Mouse (Mus musculus) liver, embryonic 13.5 days (tissue): ENCODE data around the gene Rapgef4. TPM values are rescaled to one million over a fixed set of nuclear protein-coding genes. Genes with fewer than 3 reads are reported as not detected.

Source experiments
- ATAC-seq: fragments of 200-750 bp; cut with Nextera tagmentation; 2 replicates; pipeline ENCODE4 v1.8.0; 2017; ENCODE audit warnings: low read depth, mild to moderate bottlenecking, moderate number of reproducible peaks, moderate library complexity
- DNase-seq: peaks from one replicate; pipeline ENCODE4 v3.0.0; 2022
- H3K27ac ChIP-seq: fragments of 300-500 bp; sonication (generic); 2 replicates; pipeline ENCODE4 v1.5.1; 2015; ENCODE audit warnings: moderate library complexity, mild to moderate bottlenecking, inconsistent platforms
- H3K27me3 ChIP-seq: fragments of 300-500 bp; sonication (generic); 2 replicates; pipeline ENCODE4 v1.6.1; 2015; ENCODE audit warnings: mild to moderate bottlenecking, inconsistent platforms
- H3K36me3 ChIP-seq: fragments of 300-500 bp; sonication (generic); 2 replicates; pipeline ENCODE4 v1.6.1; 2015; ENCODE audit warnings: mild to moderate bottlenecking, inconsistent platforms
- H3K4me1 ChIP-seq: fragments of 300-500 bp; sonication (generic); replicated peaks from 2 replicates; pipeline ENCODE4 v1.6.1; 2015; ENCODE audit warnings: inconsistent platforms
- H3K4me2 ChIP-seq: fragments of 300-500 bp; sonication (generic); 2 replicates; pipeline ENCODE4 v1.6.1; 2015; ENCODE audit warnings: inconsistent platforms, mild to moderate bottlenecking, moderate library complexity
- H3K4me3 ChIP-seq: fragments of 300-500 bp; sonication (generic); replicated peaks from 2 replicates; pipeline ENCODE4 v1.5.1; 2015; ENCODE audit warnings: mild to moderate bottlenecking, inconsistent platforms
- H3K9ac ChIP-seq: fragments of 300-500 bp; sonication (generic); 2 replicates; pipeline ENCODE4 v1.6.1; 2015; ENCODE audit warnings: mild to moderate bottlenecking, inconsistent platforms
- H3K9me3 ChIP-seq: fragments of 300-500 bp; sonication (generic); replicated peaks from 2 replicates; pipeline ENCODE4 v1.6.1; 2016; ENCODE audit warnings: inconsistent platforms
- whole genome bisulfite sequencing: fragments of 180-500 bp; shearing (Covaris S2); methylation state at CpG from one replicate; pipeline ENCODE4 v1.1.7; 2015; ENCODE audit not compliant: insufficient replicate concordance; 5-methylcytosine and 5-hydroxymethylcytosine counted together
- polyA plus RNA-seq: library from polyadenylated mRNA; unstranded; fragments of >200 nt; fragmentation: Nextera tagmentation; extraction: Ambion mirVana; gene quantifications from 2 replicates; pipeline ENCODE4 v1.2.1, GENCODE M21; 2015

Gene Rapgef4
- polyA plus RNA-seq, 1 experiment from 2014 or later = 2.7 TPM

- H3K9me3 ChIP-seq = no peaks in the 10 kb centered on the region
- no peak overlapping the region for H3K27ac ChIP-seq
- 26% methylated on average over 8 of the region's 8 CpGs for WGBS
- no peaks in the 10 kb centered on the region for H3K27me3 ChIP-seq
- no peaks in the 10 kb centered on the region for H3K36me3 ChIP-seq
- 0 out of 2 replicates have a peak, but pooled peaks cover 2% of the 10 kb centered on the region for H3K4me1 ChIP-seq
- no peak for DNase-seq
- no peak for ATAC-seq
- no peak overlapping the region for H3K4me3 ChIP-seq
- no peak overlapping the region for H3K4me2 ChIP-seq
- no peak overlapping the region for H3K9ac ChIP-seq
These were observed 98.1 kb downstream of the Rapgef4 start for GRCm38 (mm10) chr2:72079110-72079509.

DNA sequence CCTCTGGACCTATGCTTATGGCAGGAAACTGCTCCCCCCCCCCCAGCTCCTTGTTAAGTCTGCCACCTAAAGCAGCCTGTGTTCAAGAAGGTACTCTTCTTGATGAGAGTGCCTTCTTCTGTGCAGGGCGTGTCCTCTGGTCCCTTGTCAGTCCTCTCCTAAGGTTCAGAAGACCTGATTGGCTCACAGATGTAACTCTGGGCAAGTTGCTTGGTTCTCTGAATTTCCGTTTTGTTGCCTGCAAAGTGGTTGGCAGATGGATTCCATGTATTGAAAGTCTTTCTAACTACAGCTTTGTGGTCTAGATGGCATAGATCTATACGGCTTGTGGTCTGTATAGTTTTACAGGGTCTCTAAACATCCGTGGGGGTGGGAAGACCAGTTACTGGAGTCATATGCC is 101.8 kb downstream of the Rapgef4 start:
- Histone ChIP-seq H3K9ac (no peak overlapping the region), H3K9me3 (no peaks in the 10 kb centered on the region), H3K27ac (no peak overlapping the region), H3K4me1 (no peaks in the 10 kb centered on the region), H3K4me2 (no peak overlapping the region), H3K4me3 (no peak overlapping the region), H3K36me3 (no peaks in the 10 kb centered on the region), H3K27me3 (no peaks in the 10 kb centered on the region)
- WGBS = 55% methylated on average over 4 of the region's 4 CpGs
- no peak for DNase-seq
- no peak for ATAC-seq

GRCm38 (mm10) chr2:72088886-72089285 is 107.8 kb downstream of the Rapgef4 start:
- Histone ChIP-seq H3K4me3 (no peak overlapping the region), H3K4me2 (no peak overlapping the region), H3K9me3 (no peaks in the 10 kb centered on the region), H3K27ac (no peak overlapping the region), H3K9ac (no peak overlapping the region), H3K36me3 (no peaks in the 10 kb centered on the region), H3K27me3 (no peaks in the 10 kb centered on the region), H3K4me1 (no peaks in the 10 kb centered on the region)
- DNase-seq = no peak
- ATAC-seq = no peak
- WGBS = 72% methylated on average over 11 of the region's 11 CpGs

- Histone ChIP-seq H3K4me1 (no peaks in the 10 kb centered on the region), H3K4me2 (no peak overlapping the region), H3K9me3 (no peaks in the 10 kb centered on the region), H3K4me3 (no peak overlapping the region), H3K9ac (no peak overlapping the region), H3K27ac (no peak overlapping the region), H3K27me3 (no peaks in the 10 kb centered on the region), H3K36me3 (no peaks in the 10 kb centered on the region)
- DNase-seq (no peak), ATAC-seq (no peak)
- WGBS = 49% methylated on average over 2 of the region's 2 CpGs
These were observed 109.0 kb downstream of the Rapgef4 start for GRCm38 (mm10) chr2:72090061-72090460.

GRCm38 (mm10) chr2:72092046-72092445 is 111.0 kb downstream of the Rapgef4 start:
- Histone ChIP-seq H3K36me3 (no peaks in the 10 kb centered on the region), H3K4me3 (no peak overlapping the region), H3K9ac (no peak overlapping the region), H3K9me3 (no peaks in the 10 kb centered on the region), H3K4me1 (no peaks in the 10 kb centered on the region), H3K27me3 (no peaks in the 10 kb centered on the region), H3K4me2 (no peak overlapping the region), H3K27ac (no peak overlapping the region)
- DNase-seq (no peak), ATAC-seq (no peak)
- WGBS = 63% methylated on average over 3 of the region's 3 CpGs

DNA sequence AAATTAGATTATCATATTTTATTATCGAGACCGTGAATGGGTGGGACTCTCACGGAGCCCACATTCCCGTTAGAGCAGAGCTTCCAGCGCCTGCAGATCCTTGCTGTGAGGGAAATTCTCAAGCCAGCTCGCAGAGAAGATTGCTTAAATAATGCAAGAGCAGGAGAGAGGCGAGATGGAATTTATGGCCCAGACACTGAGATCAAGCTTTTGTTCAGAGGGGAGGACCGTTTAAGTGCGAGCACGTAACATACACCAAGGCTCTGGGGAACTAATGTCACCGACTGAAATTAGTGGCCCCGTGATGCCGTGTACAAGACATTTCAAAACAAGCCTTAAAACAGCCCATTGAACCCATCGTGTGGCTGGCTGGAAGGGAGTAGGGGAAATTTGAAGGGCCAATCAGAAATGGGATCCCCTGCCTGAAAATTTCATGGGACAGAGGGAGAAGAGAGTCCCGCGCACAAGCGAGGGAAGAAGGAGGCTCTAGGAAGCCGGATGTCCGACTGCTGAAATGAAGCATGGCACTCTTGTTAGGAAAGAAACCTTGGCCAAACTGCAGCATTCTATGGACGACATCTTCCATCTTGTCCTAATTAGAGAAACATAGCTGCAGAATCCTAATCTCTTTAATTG is 112.5 kb downstream of the Rapgef4 start:
- H3K4me2 ChIP-seq = no peak overlapping the region
- H3K27me3 ChIP-seq = no peaks in the 10 kb centered on the region
- no peaks in the 10 kb centered on the region for H3K9me3 ChIP-seq
- H3K4me1 ChIP-seq = no peaks in the 10 kb centered on the region
- H3K4me3 ChIP-seq = no peak overlapping the region
- no peak overlapping the region for H3K27ac ChIP-seq
- DNase-seq (no peak), ATAC-seq (no peak)
- no peaks in the 10 kb centered on the region for H3K36me3 ChIP-seq
- H3K9ac ChIP-seq = no peak overlapping the region
- WGBS = 74% methylated on average over 20 of the region's 20 CpGs

- Histone ChIP-seq H3K9me3 (no peaks in the 10 kb centered on the region), H3K9ac (no peak overlapping the region), H3K27ac (no peak overlapping the region), H3K27me3 (no peaks in the 10 kb centered on the region), H3K4me3 (no peak overlapping the region), H3K36me3 (no peaks in the 10 kb centered on the region), H3K4me2 (no peak overlapping the region), H3K4me1 (no peaks in the 10 kb centered on the region)
- no peak for DNase-seq
- ATAC-seq = no peak
- WGBS = 80% methylated on average over 8 of the region's 8 CpGs
These were observed 113.0 kb downstream of the Rapgef4 start for GRCm38 (mm10) chr2:72094038-72094437.

- DNase-seq (no peak), ATAC-seq (no peak)
- no peak overlapping the region for H3K9ac ChIP-seq
These were observed 113.4 kb downstream of the Rapgef4 start for GRCm38 (mm10) chr2:72094446-72094845.

DNA sequence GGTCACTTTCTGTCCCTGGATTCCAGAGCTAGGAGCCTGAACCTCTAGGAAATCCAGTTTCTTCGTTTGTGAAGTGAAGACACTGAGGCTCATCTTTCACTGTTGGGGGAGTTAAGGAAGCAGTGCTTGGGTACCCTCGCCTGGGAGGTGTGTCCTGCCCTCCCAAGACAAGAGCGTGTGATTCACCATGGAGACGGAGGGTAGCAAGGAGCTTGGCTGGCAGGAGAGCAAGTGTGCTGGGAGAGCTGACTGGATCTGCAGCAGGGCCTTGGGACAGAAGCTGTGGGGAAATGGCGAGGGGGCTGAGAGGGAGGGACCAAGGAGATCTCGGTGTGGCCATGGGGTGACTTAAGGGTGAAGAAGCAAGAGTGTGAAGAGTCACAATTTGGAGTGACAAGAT is 114.0 kb downstream of the Rapgef4 start:
- H3K36me3 ChIP-seq = no peaks in the 10 kb centered on the region
- no peaks in the 10 kb centered on the region for H3K4me1 ChIP-seq
- H3K27me3 ChIP-seq = no peaks in the 10 kb centered on the region
- no peak overlapping the region for H3K4me3 ChIP-seq
- no peak overlapping the region for H3K27ac ChIP-seq
- DNase-seq = no peak
- WGBS = 50% methylated on average over 6 of the region's 6 CpGs
- H3K4me2 ChIP-seq = no peak overlapping the region
- no peaks in the 10 kb centered on the region for H3K9me3 ChIP-seq
- ATAC-seq = no peak
- H3K9ac ChIP-seq = no peak overlapping the region

More at GRCm38 (mm10) chr2:72094446-72094845, 113.4 kb downstream of the Rapgef4 start:
- Histone ChIP-seq H3K27ac (no peak overlapping the region), H3K4me1 (no peaks in the 10 kb centered on the region), H3K4me2 (no peak overlapping the region), H3K4me3 (no peak overlapping the region), H3K27me3 (no peaks in the 10 kb centered on the region), H3K36me3 (no peaks in the 10 kb centered on the region), H3K9me3 (no peaks in the 10 kb centered on the region)
- 72% methylated on average over 7 of the region's 7 CpGs for WGBS

DNA sequence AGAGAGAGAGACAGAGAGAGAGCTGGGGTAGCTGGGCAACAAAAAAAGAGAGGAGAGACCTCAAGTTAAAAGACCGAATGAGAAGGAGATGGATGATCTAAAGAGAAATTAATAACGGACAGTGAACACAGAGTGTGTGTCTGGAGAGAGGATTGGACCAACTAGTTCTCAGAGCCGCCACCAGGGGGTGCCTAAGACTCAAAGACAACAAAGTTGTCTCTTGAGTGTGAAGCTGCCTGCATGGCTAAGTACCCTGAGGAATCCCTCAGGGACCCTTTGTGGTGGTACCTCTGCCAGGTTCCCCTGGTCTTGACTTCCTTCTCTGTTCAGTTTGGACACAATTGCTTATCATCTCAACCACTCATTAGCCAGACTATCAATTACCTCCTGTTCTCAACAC is 115.3 kb downstream of the Rapgef4 start:
- 17% methylated on average over 3 of the region's 3 CpGs for WGBS
- Histone ChIP-seq H3K4me3 (no peak overlapping the region), H3K4me2 (no peak overlapping the region), H3K9me3 (no peaks in the 10 kb centered on the region), H3K27me3 (no peaks in the 10 kb centered on the region), H3K27ac (no peak overlapping the region), H3K36me3 (no peaks in the 10 kb centered on the region), H3K4me1 (no peaks in the 10 kb centered on the region), H3K9ac (no peak overlapping the region)
- no peak for DNase-seq
- ATAC-seq = no peak

- WGBS = 77% methylated on average over 8 of the region's 8 CpGs
- H3K27ac ChIP-seq = no peak overlapping the region
These were observed 117.3 kb downstream of the Rapgef4 start for GRCm38 (mm10) chr2:72098366-72098765.

GRCm38 (mm10) chr2:72104604-72105003 is 123.6 kb downstream of the Rapgef4 start:
- Histone ChIP-seq H3K9me3 (no peaks in the 10 kb centered on the region), H3K9ac (no peak overlapping the region), H3K4me1 (no peaks in the 10 kb centered on the region), H3K4me2 (no peak overlapping the region), H3K36me3 (no peaks in the 10 kb centered on the region), H3K27ac (no peak overlapping the region), H3K27me3 (no peaks in the 10 kb centered on the region), H3K4me3 (no peak overlapping the region)
- ATAC-seq (no peak), DNase-seq (no peak)
- 52% methylated on average over 8 of the region's 8 CpGs for WGBS

More at GRCm38 (mm10) chr2:72098366-72098765, 117.3 kb downstream of the Rapgef4 start:
- H3K9ac ChIP-seq = no peak overlapping the region
- H3K36me3 ChIP-seq = no peaks in the 10 kb centered on the region
- DNase-seq = no peak
- no peaks in the 10 kb centered on the region for H3K9me3 ChIP-seq
- no peak for ATAC-seq
- no peaks in the 10 kb centered on the region for H3K27me3 ChIP-seq
- no peak overlapping the region for H3K4me3 ChIP-seq
- H3K4me1 ChIP-seq = no peaks in the 10 kb centered on the region
- H3K4me2 ChIP-seq = no peak overlapping the region
